Mouse (Mus musculus): ENCODE data around the gene H3f3a.

- no peak for TF ChIP-seq CTCF (conservative IDR thresholded peaks at IDR 0.05; ENCODE audit: insufficient read depth, insufficient read length, low read depth, low read length)
- no peak for TF ChIP-seq POLR2A (IDR thresholded peaks at IDR 0.05; ENCODE audit: low read depth, low read length)
Measured at GRCm38 (mm10) chr1:180812463-180813408, 1.0 kb downstream of the H3f3a start.

All from kidney, adult 2 months (tissue).